Mouse (Mus musculus) hindbrain, embryonic 16.5 days (tissue): ENCODE data around the gene Eif2ak3. TPM values are rescaled to one million over a fixed set of nuclear protein-coding genes. Genes with fewer than 3 reads are reported as not detected.

ENCODE experiments used
- ATAC-seq: fragments of 200-750 bp; cut with Nextera tagmentation; 2 replicates; pipeline ENCODE4 v1.8.0; 2017; ENCODE audit warnings: moderate TSS enrichment, moderate library complexity
- H3K27ac ChIP-seq: fragments of 300-500 bp; sonication (generic); 2 replicates; pipeline ENCODE4 v1.5.1; 2014; ENCODE audit warnings: low read depth, mild to moderate bottlenecking, control low read depth, low read length, moderate library complexity
- H3K27me3 ChIP-seq: fragments of 300-500 bp; sonication (generic); replicated peaks from 2 replicates; pipeline ENCODE4 v1.6.1; 2014; ENCODE audit warnings: low read length; ENCODE audit not compliant: control insufficient read depth, insufficient read depth
- H3K36me3 ChIP-seq: fragments of 300-500 bp; sonication (generic); 2 replicates; pipeline ENCODE4 v1.6.1; 2014; ENCODE audit warnings: mild to moderate bottlenecking, low read length, moderate library complexity, mixed read lengths; ENCODE audit not compliant: control insufficient read depth, insufficient read depth
- H3K4me1 ChIP-seq: fragments of 300-500 bp; sonication (generic); 2 replicates; pipeline ENCODE4 v1.6.1; 2014; ENCODE audit warnings: low read depth, low read length; ENCODE audit not compliant: control insufficient read depth, insufficient read depth
- H3K4me2 ChIP-seq: fragments of 300-500 bp; sonication (generic); 2 replicates; pipeline ENCODE4 v1.6.1; 2014; ENCODE audit warnings: mild to moderate bottlenecking, low read length, control low read depth, moderate library complexity
- H3K4me3 ChIP-seq: fragments of 300-500 bp; sonication (generic); 2 replicates; pipeline ENCODE4 v1.5.1; 2014; ENCODE audit warnings: mild to moderate bottlenecking, low read length, control low read depth, moderate library complexity
- H3K9ac ChIP-seq: fragments of 300-500 bp; sonication (generic); 2 replicates; pipeline ENCODE4 v1.6.1; 2014; ENCODE audit warnings: low read depth, mild to moderate bottlenecking, control low read depth, low read length, moderate library complexity
- H3K9me3 ChIP-seq: fragments of 300-500 bp; sonication (generic); 2 replicates; pipeline ENCODE4 v1.6.1; 2014; ENCODE audit warnings: mild to moderate bottlenecking, low read length, moderate library complexity; ENCODE audit not compliant: control insufficient read depth
- WGBS: fragments of 180-500 bp; shearing (Covaris S2); extraction: QIAGEN DNeasy Blood & Tissue Kit; methylation state at CpG from one replicate; pipeline ENCODE4 v1.1.7; 2014; 5-methylcytosine and 5-hydroxymethylcytosine counted together
- polyA plus RNA-seq: library from polyadenylated mRNA; unstranded; fragments of >200 nt; fragmentation: Nextera tagmentation; extraction: Ambion mirVana; gene quantifications from 2 replicates; pipeline ENCODE4 v1.2.1, GENCODE M21; 2015

Gene Eif2ak3
- polyA plus RNA-seq, 1 experiment from 2014 or later: 10.4 TPM

- Histone ChIP-seq H3K36me3 (no peaks in the 10 kb centered on the region), H3K27me3 (no peaks in the 10 kb centered on the region), H3K4me2 (peak overlapping the region; percentile 16; the same call in 1 of the 2 replicates), H3K9ac (no peak overlapping the region), H3K27ac (no peak overlapping the region), H3K4me1 (peaks cover 8% of the 10 kb centered on the region), H3K9me3 (no peaks in the 10 kb centered on the region), H3K4me3 (no peak overlapping the region)
- WGBS: 58% methylated on average over 10 of the region's 10 CpGs
- ATAC-seq: peak; percentile 87
Observed at GRCm38 (mm10) chr6:70872128-70872527, 27.8 kb downstream of the Eif2ak3 start.

DNA sequence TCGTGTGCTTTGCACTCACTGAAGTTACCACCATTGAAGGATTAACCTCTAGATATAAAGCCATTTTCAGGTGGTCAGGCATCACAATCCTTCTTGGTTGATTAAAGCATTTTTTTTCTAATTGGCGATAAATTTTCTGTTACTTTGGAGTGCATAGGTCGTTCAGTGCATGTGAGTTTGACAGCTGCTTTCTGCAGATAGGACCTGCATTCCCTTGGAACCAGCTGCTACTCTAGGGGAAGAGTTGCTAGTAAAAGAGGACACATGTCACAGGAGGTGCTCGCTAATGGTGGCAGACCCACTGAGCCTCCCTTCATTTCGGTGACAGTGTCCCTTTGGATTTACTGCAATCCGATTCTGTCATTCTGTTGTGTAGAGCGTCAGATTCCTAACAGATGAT, 28.3 kb downstream of the Eif2ak3 start:
- Histone ChIP-seq H3K4me3 (no peak overlapping the region), H3K9me3 (no peaks in the 10 kb centered on the region), H3K36me3 (no peaks in the 10 kb centered on the region), H3K27me3 (no peaks in the 10 kb centered on the region), H3K27ac (no peak overlapping the region), H3K4me2 (no peak overlapping the region), H3K4me1 (peaks cover 8% of the 10 kb centered on the region), H3K9ac (no peak overlapping the region)
- ATAC-seq: no peak
- WGBS: 69% methylated on average over 7 of the region's 7 CpGs

GRCm38 (mm10) chr6:70874035-70874775, 29.9 kb downstream of the Eif2ak3 start:
- Histone ChIP-seq H3K36me3 (no peaks in the 10 kb centered on the region; the same call in 1 of the 2 replicates), H3K27ac (no peak overlapping the region), H3K27me3 (no peaks in the 10 kb centered on the region), H3K9me3 (no peaks in the 10 kb centered on the region), H3K4me3 (no peak overlapping the region), H3K9ac (no peak overlapping the region), H3K4me1 (peaks cover 8% of the 10 kb centered on the region), H3K4me2 (no peak overlapping the region)
- WGBS: 75% methylated on average over 5 of the region's 5 CpGs
- no peak for ATAC-seq

- Histone ChIP-seq H3K4me1 (peaks cover 8% of the 10 kb centered on the region), H3K36me3 (no peaks in the 10 kb centered on the region; the same call in 1 of the 2 replicates), H3K4me3 (no peak overlapping the region), H3K4me2 (no peak overlapping the region), H3K9ac (no peak overlapping the region), H3K27me3 (no peaks in the 10 kb centered on the region), H3K9me3 (no peaks in the 10 kb centered on the region), H3K27ac (no peak overlapping the region)
- WGBS: 93% methylated on average over 1 of the region's 1 CpGs
- no peak for ATAC-seq
Observed at GRCm38 (mm10) chr6:70875017-70875416, 30.7 kb downstream of the Eif2ak3 start.

GRCm38 (mm10) chr6:70880714-70881304, 36.5 kb downstream of the Eif2ak3 start:
- no peak overlapping the region for H3K9ac ChIP-seq
- peak; percentile 69 for ATAC-seq
- no peak overlapping the region for H3K27ac ChIP-seq
- no peaks in the 10 kb centered on the region for H3K9me3 ChIP-seq
- no peak overlapping the region for H3K4me2 ChIP-seq
- no peaks in the 10 kb centered on the region for H3K27me3 ChIP-seq
- no peak overlapping the region for H3K4me3 ChIP-seq
- 10% methylated on average over 5 of the region's 5 CpGs for WGBS
- no peaks in the 10 kb centered on the region for H3K4me1 ChIP-seq
- H3K36me3 ChIP-seq: peaks cover 4% of the 10 kb centered on the region; the same call in 1 of the 2 replicates

DNA sequence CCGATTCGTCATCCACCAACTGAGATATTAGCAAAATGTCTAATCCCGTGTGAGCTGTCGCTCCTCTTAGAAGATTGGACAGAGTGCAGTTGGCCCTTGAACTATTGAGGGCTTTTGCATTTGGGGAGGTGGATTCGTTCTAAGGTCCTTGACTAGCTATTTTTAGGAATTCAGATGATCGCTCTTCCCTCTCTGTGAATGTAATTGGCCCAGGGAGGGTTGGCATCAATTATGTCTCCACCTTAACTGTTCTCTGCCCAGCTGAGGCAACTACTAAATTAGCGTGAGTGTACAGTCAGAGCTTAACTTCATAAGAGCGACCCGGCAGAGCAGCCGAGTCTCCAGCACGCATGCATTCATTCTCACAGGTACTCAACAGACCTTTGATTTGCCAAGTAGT, 43.7 kb downstream of the Eif2ak3 start:
- Histone ChIP-seq H3K9me3 (no peaks in the 10 kb centered on the region), H3K4me1 (no peaks in the 10 kb centered on the region), H3K4me3 (no peak overlapping the region), H3K27me3 (no peaks in the 10 kb centered on the region), H3K9ac (no peak overlapping the region), H3K4me2 (no peak overlapping the region), H3K36me3 (peaks cover 35% of the 10 kb centered on the region), H3K27ac (no peak overlapping the region)
- no peak for ATAC-seq
- 89% methylated on average over 11 of the region's 11 CpGs for WGBS

DNA sequence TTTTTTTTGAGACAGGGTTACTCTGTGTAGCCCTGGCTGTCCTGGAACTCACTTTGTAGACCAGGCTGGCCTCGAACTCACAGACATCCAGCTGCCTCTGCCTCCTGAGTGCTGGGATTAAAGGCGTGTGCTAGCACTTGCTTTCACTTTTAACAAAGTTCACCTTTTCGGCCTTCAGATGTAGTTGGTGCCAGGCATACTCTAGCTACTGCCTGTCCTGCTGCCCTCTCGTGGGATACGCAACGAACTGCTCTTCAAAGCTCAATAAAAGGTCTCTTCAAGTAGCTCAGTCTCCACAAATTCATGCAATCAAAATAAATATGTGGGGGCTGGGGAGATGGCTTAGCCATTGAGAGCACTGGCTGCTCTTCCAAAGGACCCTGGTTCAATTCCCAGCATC, 53.9 kb downstream of the Eif2ak3 start:
- no peak overlapping the region for H3K4me3 ChIP-seq
- no peak overlapping the region for H3K27ac ChIP-seq
- no peak for ATAC-seq
- no peak overlapping the region for H3K4me2 ChIP-seq
- H3K4me1 ChIP-seq: no peaks in the 10 kb centered on the region; the same call in 1 of the 2 replicates
- H3K9me3 ChIP-seq: no peaks in the 10 kb centered on the region
- peaks cover 14% of the 10 kb centered on the region for H3K36me3 ChIP-seq
- WGBS: 80% methylated on average over 6 of the region's 6 CpGs
- no peaks in the 10 kb centered on the region for H3K27me3 ChIP-seq
- no peak overlapping the region for H3K9ac ChIP-seq

GRCm38 (mm10) chr6:70899594-70900003, 55.3 kb downstream of the Eif2ak3 start:
- no peak overlapping the region for H3K9ac ChIP-seq
- no peak overlapping the region for H3K27ac ChIP-seq
- H3K4me1 ChIP-seq: no peaks in the 10 kb centered on the region; the same call in 1 of the 2 replicates
- no peak overlapping the region for H3K4me3 ChIP-seq
- no peaks in the 10 kb centered on the region for H3K27me3 ChIP-seq
- H3K4me2 ChIP-seq: no peak overlapping the region
- WGBS: 25% methylated on average over 8 of the region's 8 CpGs
- no peaks in the 10 kb centered on the region for H3K9me3 ChIP-seq
- peak; percentile 53; the same call in 1 of the 2 replicates for ATAC-seq
- H3K36me3 ChIP-seq: peaks cover 18% of the 10 kb centered on the region

GRCm38 (mm10) chr6:70903689-70904088, 59.4 kb downstream of the Eif2ak3 start:
- WGBS: 79% methylated on average over 5 of the region's 5 CpGs
- H3K4me1 ChIP-seq: no peaks in the 10 kb centered on the region; the same call in 1 of the 2 replicates
- no peaks in the 10 kb centered on the region for H3K9me3 ChIP-seq
- H3K36me3 ChIP-seq: peaks cover 13% of the 10 kb centered on the region
- no peaks in the 10 kb centered on the region for H3K27me3 ChIP-seq
- H3K4me2 ChIP-seq: no peak overlapping the region
- no peak overlapping the region for H3K9ac ChIP-seq
- ATAC-seq: peak; percentile 43; the same call in 1 of the 2 replicates
- H3K27ac ChIP-seq: no peak overlapping the region
- H3K4me3 ChIP-seq: no peak overlapping the region
